Mouse (Mus musculus): ENCODE measurements around the gene Vmn1r8. TPM values are rescaled to one million over a fixed set of nuclear protein-coding genes. Genes with fewer than 3 reads are reported as not detected.

Gene Vmn1r8
- not detected in 2 replicates for polyA plus RNA-seq (2012; rRNA removed)

GRCm38 (mm10) chr6:57031984-57032383 lies at the start of gene Vmn1r8:
Vmn1r8 (plus strand) TSS chr6:57032284.

GRCm38 (mm10) chr6:56996943-56997342 lies 35.1 kb upstream of the Vmn1r8 start, which contains the start of gene Vmn1r6:
Vmn1r6 (plus strand) TSS chr6:56997243.

GRCm38 (mm10) chr6:57025224-57025623 lies 6.9 kb upstream of the Vmn1r8 start, which contains the start of gene Vmn1r7:
Vmn1r7 (minus strand) TSS chr6:57025324.

GRCm38 (mm10) chr6:57066487-57066886 lies 34.4 kb downstream of the Vmn1r8 start, which contains the start of gene Vmn1r9:
Vmn1r9 (plus strand) TSS chr6:57066787.

Other genes with a start within 250 kb of the Vmn1r8 start
- 28.3 and 31.3 TPM in 2 replicates for gene Kbtbd2, start 234.5 kb upstream of the Vmn1r8 start, polyA plus RNA-seq (2012; rRNA removed)
- gene Fkbp9, start 200.2 kb upstream of the Vmn1r8 start, polyA plus RNA-seq (2012; rRNA removed): 40.0 and 90.3 TPM in 2 replicates
- gene Nt5c3, start 108.4 kb upstream of the Vmn1r8 start, polyA plus RNA-seq (2012; rRNA removed): 48.3 and 50.6 TPM in 2 replicates
- gene Vmn1r4, start 108.3 kb upstream of the Vmn1r8 start, polyA plus RNA-seq (2012; rRNA removed): 0.36 and 0.43 TPM in 2 replicates
- gene Vmn1r5, start 62.0 kb upstream of the Vmn1r8 start, polyA plus RNA-seq (2012; rRNA removed): not detected in 2 replicates
- not detected in 2 replicates for gene Vmn1r6, start 35.0 kb upstream of the Vmn1r8 start, polyA plus RNA-seq (2012; rRNA removed)
- gene Vmn1r7, start 7.0 kb upstream of the Vmn1r8 start, polyA plus RNA-seq (2012; rRNA removed): not detected in 2 replicates
- gene Vmn1r9, start 34.5 kb downstream of the Vmn1r8 start, polyA plus RNA-seq (2012; rRNA removed): not detected in 2 replicates
- not detected in 2 replicates for gene Vmn1r10, start 77.2 kb downstream of the Vmn1r8 start, polyA plus RNA-seq (2012; rRNA removed)
- gene Vmn1r11, start 101.2 kb downstream of the Vmn1r8 start, polyA plus RNA-seq (2012; rRNA removed): not detected in 2 replicates
- not detected in 2 replicates for gene Vmn1r12, start 124.6 kb downstream of the Vmn1r8 start, polyA plus RNA-seq (2012; rRNA removed)
- gene Vmn1r13, start 171.0 kb downstream of the Vmn1r8 start, polyA plus RNA-seq (2012; rRNA removed): not detected in 2 replicates
- gene Vmn1r14, start 199.4 kb downstream of the Vmn1r8 start, polyA plus RNA-seq (2012; rRNA removed): not detected in 2 replicates
- gene Vmn1r15, start 225.7 kb downstream of the Vmn1r8 start, polyA plus RNA-seq (2012; rRNA removed): not detected in 2 replicates